Mouse (Mus musculus): ENCODE data around the gene Insr.
"Not testable (repeated sequence)": the region's sequence is repeated elsewhere in the genome, so short reads cannot be mapped to it uniquely, and the experiment has no call there.

Insr gene

GRCm38 (mm10) chr8:3191006-3191405, 88.4 kb downstream of the Insr start:
- DNase-seq (ENCODE audit: low spot score in 2 of 2) = no peak

- no peak for DNase-seq (ENCODE audit: low spot score in 2 of 2)
Observed at GRCm38 (mm10) chr8:3187456-3187855, 92.0 kb downstream of the Insr start.

DNA sequence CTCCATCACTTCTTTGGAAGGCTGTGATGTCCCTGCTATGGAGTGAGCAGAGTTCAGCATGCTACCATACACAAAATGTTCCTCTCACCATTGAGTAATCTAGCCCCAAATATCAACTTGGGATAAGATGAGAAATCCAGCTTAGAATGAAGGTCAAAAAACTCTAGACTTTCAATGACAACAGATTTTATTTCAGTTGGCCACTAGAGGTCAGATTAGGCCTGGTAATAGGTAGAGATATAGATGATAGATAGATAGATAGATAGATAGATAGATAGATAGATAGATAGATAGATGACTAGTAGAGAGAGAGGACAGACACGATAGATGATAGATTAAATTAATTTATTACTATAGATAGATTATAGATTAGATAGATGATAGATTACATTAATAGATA, 99.5 kb downstream of the Insr start:
- DNase-seq (ENCODE audit: low spot score in 2 of 2) = no peak

GRCm38 (mm10) chr8:3177440-3177839, 102.0 kb downstream of the Insr start:
- DNase-seq (ENCODE audit: low spot score in 2 of 2) = no peak

GRCm38 (mm10) chr8:3172246-3172645, 107.2 kb downstream of the Insr start:
- no peak for DNase-seq (ENCODE audit: low spot score in 2 of 2)

DNA sequence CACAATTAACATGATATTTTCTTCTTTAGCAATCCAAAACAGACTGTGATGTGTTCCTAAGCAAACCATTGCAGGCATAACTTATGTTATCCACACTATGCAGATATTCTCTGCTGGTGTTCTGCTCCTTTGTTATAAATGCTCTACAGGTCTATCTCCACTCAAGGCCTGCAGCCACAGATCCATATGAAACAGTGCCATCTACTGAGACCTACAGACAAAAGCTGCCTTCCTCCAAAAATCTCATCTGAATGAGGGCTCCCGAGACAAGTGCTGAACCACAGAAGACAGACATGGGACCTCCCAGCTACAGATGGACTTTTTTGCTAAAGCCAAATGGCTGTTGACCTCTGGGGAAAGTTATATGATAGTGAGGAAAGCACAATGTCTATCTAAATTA, 132.9 kb downstream of the Insr start:
- DNase-seq (ENCODE audit: low spot score in 2 of 2) = no peak

GRCm38 (mm10) chr8:3100416-3100815, 179.0 kb downstream of the Insr start:
- not testable (repeated sequence) for DNase-seq (ENCODE audit: low spot score in 2 of 2)

All from spleen, postnatal 4 days (tissue).